Mouse (Mus musculus): ENCODE results near the gene Scamp4. TPM values are rescaled to one million over a fixed set of nuclear protein-coding genes. Genes with fewer than 3 reads are reported as not detected.

Gene Scamp4
- polyA plus RNA-seq, 1 experiment from 2014 or later, result 60.1 TPM

DNA sequence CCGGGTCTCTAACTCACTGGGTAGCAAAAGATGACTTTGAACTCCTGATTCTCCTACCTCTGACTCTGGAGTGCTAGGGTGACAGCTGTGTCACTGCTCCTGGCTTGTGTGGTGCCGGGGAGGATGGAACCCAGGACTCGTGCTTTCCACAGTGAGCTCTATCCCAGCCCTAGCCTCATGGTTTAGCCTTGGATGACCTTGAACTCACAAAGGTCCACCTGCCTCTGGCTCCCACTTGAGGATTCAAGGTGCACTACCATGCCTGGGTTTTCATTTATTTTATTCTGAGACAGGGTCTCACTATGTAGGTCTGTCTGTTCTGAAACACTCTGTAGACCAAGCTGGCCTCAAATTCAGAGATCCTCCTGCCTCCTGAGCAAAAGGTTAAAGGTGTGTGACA is 11.1 kb downstream of the Scamp4 start:
- H3K9ac ChIP-seq (ENCODE audit: low read length), result no peak overlapping the region
- H3K9me3 ChIP-seq (replicated peaks; ENCODE audit: control insufficient read depth, low read length), result no peaks in the 10 kb centered on the region
- no peak overlapping the region for H3K4me3 ChIP-seq (ENCODE audit: low read length)
- no peak overlapping the region for H3K4me2 ChIP-seq (ENCODE audit: low read depth, low read length)
- H3K4me1 ChIP-seq (ENCODE audit: control insufficient read depth, insufficient read depth, low read length), result peaks cover 3% of the 10 kb centered on the region; the same call in 1 of the 2 replicates
- no peak overlapping the region for H3K27ac ChIP-seq (ENCODE audit: low read length)
- ATAC-seq (replicated peaks; ENCODE audit: extremely low read depth, insufficient read depth, low FRiP score), result no peak
- peaks cover 24% of the 10 kb centered on the region for H3K36me3 ChIP-seq (ENCODE audit: control insufficient read depth, insufficient read depth)
- WGBS, result 67% methylated on average over 3 of the region's 3 CpGs
- no peaks in the 10 kb centered on the region for H3K27me3 ChIP-seq (ENCODE audit: control insufficient read depth, insufficient read depth, low read length)

DNA sequence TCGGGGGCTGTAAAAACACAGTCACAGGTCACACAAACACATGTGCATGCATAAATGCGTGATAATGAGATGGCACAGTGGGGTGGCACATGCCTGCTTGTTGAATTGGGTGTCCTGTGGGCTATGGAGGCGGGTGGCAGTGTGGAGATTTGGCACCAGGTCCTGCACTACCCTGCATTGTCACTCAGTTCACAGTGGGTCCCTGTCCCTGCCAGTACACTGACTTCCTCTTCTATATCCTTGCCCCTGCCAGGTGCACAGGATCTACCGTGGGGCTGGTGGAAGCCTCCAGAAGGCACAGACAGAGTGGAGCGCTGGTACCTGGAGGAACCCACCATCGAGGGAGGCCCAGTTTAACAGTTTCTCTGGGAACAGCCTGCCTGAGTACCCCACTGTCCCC is 11.7 kb downstream of the Scamp4 start:
- H3K4me2 ChIP-seq (ENCODE audit: low read depth, low read length), result no peak overlapping the region
- H3K27me3 ChIP-seq (ENCODE audit: control insufficient read depth, insufficient read depth, low read length), result no peaks in the 10 kb centered on the region
- H3K4me1 ChIP-seq (ENCODE audit: control insufficient read depth, insufficient read depth, low read length), result peaks cover 3% of the 10 kb centered on the region; the same call in 1 of the 2 replicates
- 91% methylated on average over 6 of the region's 6 CpGs for WGBS
- no peak for ATAC-seq (replicated peaks; ENCODE audit: extremely low read depth, insufficient read depth, low FRiP score)
- no peak overlapping the region for H3K27ac ChIP-seq (ENCODE audit: low read length)
- H3K9me3 ChIP-seq (replicated peaks; ENCODE audit: control insufficient read depth, low read length), result no peaks in the 10 kb centered on the region
- H3K36me3 ChIP-seq (ENCODE audit: control insufficient read depth, insufficient read depth), result peaks cover 21% of the 10 kb centered on the region; the same call in 1 of the 2 replicates
- H3K9ac ChIP-seq (ENCODE audit: low read length), result no peak overlapping the region
- no peak overlapping the region for H3K4me3 ChIP-seq (ENCODE audit: low read length)

DNA sequence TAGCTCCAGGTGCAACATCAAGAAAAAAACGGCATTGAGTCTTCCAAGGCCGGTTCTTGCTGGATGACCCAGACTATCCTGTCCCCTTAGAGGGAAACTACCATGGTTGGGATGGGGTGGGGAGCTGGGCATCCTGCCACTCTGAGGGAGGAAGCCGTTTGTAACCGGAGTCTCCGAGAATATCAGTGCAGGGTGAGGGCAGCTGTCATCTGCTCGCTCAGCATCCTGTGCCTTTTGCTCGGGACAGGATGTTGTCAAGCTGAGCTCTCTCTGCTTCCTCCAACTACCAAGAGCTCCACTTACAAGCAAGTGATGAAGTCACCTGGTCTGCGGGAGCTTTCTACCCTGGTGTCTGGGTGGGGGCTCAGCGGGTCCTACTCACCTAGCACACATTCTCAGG is 15.5 kb downstream of the Scamp4 start:
- H3K4me1 ChIP-seq (ENCODE audit: control insufficient read depth, insufficient read depth, low read length), result peaks cover 7% of the 10 kb centered on the region
- H3K36me3 ChIP-seq (ENCODE audit: control insufficient read depth, insufficient read depth), result peaks cover 18% of the 10 kb centered on the region; the same call in 1 of the 2 replicates
- no peak overlapping the region for H3K9ac ChIP-seq (ENCODE audit: low read length)
- no peak for ATAC-seq (replicated peaks; ENCODE audit: extremely low read depth, insufficient read depth, low FRiP score)
- no peak overlapping the region for H3K4me2 ChIP-seq (ENCODE audit: low read depth, low read length)
- peak overlapping the region; percentile 38 for H3K27ac ChIP-seq (ENCODE audit: low read length)
- H3K27me3 ChIP-seq (ENCODE audit: control insufficient read depth, insufficient read depth, low read length), result no peaks in the 10 kb centered on the region
- 41% methylated on average over 9 of the region's 9 CpGs for WGBS
- no peaks in the 10 kb centered on the region for H3K9me3 ChIP-seq (replicated peaks; ENCODE audit: control insufficient read depth, low read length)
- no peak overlapping the region for H3K4me3 ChIP-seq (ENCODE audit: low read length)

DNA sequence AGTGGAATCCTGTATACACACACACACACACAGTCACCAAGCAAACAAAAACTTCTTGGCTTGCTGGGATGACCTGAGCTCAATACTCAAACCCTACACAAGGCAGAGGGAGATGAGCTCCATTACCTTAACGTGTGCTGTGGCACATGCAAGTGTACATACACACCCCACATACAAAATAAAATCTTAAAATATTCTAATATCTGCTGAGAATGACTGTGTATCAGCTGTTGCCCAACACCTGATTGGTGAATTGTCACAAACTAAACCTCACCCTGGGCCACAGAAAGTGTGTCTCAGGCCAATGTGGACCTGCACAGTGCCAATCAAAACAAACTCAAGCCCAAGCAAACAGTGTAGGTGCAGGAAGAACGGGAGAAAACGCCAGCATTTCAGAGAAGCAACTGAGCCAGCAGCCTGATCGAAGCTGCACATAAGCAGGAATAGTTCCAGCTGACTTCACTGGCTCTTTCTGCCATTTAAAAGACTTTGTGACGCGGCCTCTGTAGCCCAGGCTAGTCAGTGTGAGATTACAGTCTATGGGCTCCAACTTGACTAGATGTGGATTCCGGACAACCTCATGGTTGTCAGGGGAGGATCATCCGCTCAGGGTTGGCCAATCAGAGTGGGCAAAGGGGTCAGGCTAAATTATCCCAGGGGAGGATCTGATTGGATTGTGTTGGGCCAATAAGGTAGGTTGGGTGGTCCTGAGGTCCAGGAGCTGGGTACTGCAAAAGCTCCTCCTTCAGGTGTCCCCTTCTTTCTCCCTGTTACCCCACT is 17.0 kb downstream of the Scamp4 start:
- ATAC-seq (replicated peaks; ENCODE audit: extremely low read depth, insufficient read depth, low FRiP score), result no peak
- H3K9me3 ChIP-seq (replicated peaks; ENCODE audit: control insufficient read depth, low read length), result no peaks in the 10 kb centered on the region
- no peak overlapping the region for H3K4me3 ChIP-seq (ENCODE audit: low read length)
- H3K4me1 ChIP-seq (ENCODE audit: control insufficient read depth, insufficient read depth, low read length), result peaks cover 21% of the 10 kb centered on the region
- H3K4me2 ChIP-seq (ENCODE audit: low read depth, low read length), result no peak overlapping the region
- no peak overlapping the region for H3K27ac ChIP-seq (ENCODE audit: low read length)
- H3K9ac ChIP-seq (ENCODE audit: low read length), result no peak overlapping the region
- peaks cover 14% of the 10 kb centered on the region; the same call in 1 of the 2 replicates for H3K36me3 ChIP-seq (ENCODE audit: control insufficient read depth, insufficient read depth)
- H3K27me3 ChIP-seq (ENCODE audit: control insufficient read depth, insufficient read depth, low read length), result no peaks in the 10 kb centered on the region
- 35% methylated on average over 8 of the region's 8 CpGs for WGBS

DNA sequence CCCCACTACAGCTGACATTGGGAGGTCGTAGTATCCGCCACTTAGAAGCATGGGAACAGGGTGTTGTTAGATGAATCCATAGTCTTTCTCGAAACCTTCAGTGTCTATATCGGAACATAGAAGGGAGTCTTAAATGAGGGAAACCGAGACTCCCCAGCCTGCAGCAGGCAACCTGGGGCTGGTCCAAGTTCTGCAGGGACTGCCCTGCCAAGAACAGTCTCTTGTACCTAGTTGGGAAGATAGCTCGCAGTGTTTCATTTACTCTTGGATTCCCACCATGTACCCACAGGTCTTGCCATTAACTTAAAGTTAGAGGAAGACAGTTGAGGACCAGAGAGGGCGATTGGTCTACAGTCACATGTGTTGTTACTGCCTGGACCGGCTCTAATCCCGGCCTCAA is 17.7 kb downstream of the Scamp4 start:
- Histone ChIP-seq H3K4me2 (ENCODE audit: low read depth, low read length) (no peak overlapping the region), H3K4me1 (ENCODE audit: control insufficient read depth, insufficient read depth, low read length) (peaks cover 24% of the 10 kb centered on the region), H3K36me3 (ENCODE audit: control insufficient read depth, insufficient read depth) (peaks cover 6% of the 10 kb centered on the region; the same call in 1 of the 2 replicates), H3K4me3 (ENCODE audit: low read length) (no peak overlapping the region), H3K9ac (ENCODE audit: low read length) (no peak overlapping the region), H3K27me3 (ENCODE audit: control insufficient read depth, insufficient read depth, low read length) (no peaks in the 10 kb centered on the region), H3K9me3 (replicated peaks; ENCODE audit: control insufficient read depth, low read length) (no peaks in the 10 kb centered on the region), H3K27ac (ENCODE audit: low read length) (no peak overlapping the region)
- WGBS, result 85% methylated on average over 9 of the region's 9 CpGs
- ATAC-seq (replicated peaks; ENCODE audit: extremely low read depth, insufficient read depth, low FRiP score), result no peak

DNA sequence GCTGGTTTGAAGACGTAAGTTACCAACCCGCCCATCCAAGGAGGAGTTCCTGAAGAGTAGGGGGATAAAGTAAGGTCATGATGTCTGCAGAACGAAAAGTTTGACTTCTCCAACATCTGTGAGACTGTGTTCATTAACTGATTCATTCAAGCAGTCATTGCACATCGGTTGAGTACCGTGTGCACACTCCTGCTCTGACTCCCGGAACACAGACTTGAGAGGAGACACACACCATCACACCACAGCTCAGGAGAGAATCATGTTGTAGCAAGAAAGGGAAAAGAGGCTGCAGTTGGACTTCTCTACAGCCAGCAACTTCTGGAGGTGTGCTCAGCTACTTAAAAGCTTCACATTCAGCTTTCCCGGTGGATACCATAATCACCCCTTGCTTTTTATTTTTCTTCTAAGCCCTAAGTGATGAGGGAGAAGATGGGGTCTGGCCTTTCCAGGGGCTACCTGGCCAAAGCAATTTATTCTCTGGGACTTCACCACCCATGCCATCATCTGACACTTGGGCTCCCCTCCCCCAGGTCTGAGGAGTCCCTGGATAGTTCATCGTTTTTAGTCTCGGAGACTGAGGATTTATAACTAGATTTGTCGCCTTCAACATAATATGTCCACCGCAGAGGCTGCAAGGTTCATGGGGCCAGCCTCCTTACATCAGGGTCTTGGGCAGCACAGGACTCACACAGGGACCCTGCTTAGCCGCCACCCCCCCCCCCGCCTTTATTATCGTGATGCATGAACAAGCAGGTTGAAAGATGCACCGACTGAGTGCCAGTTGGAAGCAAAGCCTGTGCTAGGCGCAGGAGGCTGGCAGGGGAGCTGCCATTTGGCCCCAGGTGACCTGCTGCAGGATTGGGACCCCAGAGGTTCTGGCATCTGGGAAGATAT is 18.4 kb downstream of the Scamp4 start:
- Histone ChIP-seq H3K27ac (ENCODE audit: low read length) (peak overlapping the region; percentile 95), H3K36me3 (ENCODE audit: control insufficient read depth, insufficient read depth) (peaks cover under 1% of the 10 kb centered on the region; the same call in 1 of the 2 replicates), H3K27me3 (ENCODE audit: control insufficient read depth, insufficient read depth, low read length) (no peaks in the 10 kb centered on the region), H3K4me3 (ENCODE audit: low read length) (peak overlapping the region; percentile 90), H3K9ac (ENCODE audit: low read length) (peak overlapping the region; percentile 53), H3K4me2 (ENCODE audit: low read depth, low read length) (peak overlapping the region; percentile 71), H3K9me3 (replicated peaks; ENCODE audit: control insufficient read depth, low read length) (no peaks in the 10 kb centered on the region), H3K4me1 (ENCODE audit: control insufficient read depth, insufficient read depth, low read length) (peaks cover 26% of the 10 kb centered on the region)
- WGBS, result 55% methylated on average over 16 of the region's 16 CpGs
- ATAC-seq (replicated peaks; ENCODE audit: extremely low read depth, insufficient read depth, low FRiP score), result no peak

DNA sequence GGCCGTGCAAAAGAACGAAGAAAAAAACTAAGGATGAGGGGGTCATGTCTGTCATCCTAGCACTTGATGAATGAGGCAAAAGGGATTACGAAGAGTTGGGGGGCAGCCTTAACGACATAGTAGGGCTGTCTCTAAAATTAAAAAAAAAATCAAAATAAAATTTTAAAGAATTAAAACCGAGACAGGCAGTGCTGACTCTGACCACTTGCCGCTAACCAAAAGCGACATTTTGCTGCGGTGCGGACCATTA is 18.9 kb downstream of the Scamp4 start:
- Histone ChIP-seq H3K4me1 (ENCODE audit: control insufficient read depth, insufficient read depth, low read length) (peaks cover 28% of the 10 kb centered on the region), H3K4me3 (ENCODE audit: low read length) (peak overlapping the region; percentile 90), H3K36me3 (ENCODE audit: control insufficient read depth, insufficient read depth) (no peaks in the 10 kb centered on the region), H3K9me3 (replicated peaks; ENCODE audit: control insufficient read depth, low read length) (no peaks in the 10 kb centered on the region), H3K9ac (ENCODE audit: low read length) (peak overlapping the region; percentile 53), H3K4me2 (ENCODE audit: low read depth, low read length) (peak overlapping the region; percentile 71), H3K27ac (ENCODE audit: low read length) (peak overlapping the region; percentile 95), H3K27me3 (ENCODE audit: control insufficient read depth, insufficient read depth, low read length) (no peaks in the 10 kb centered on the region)
- 1% methylated on average over 9 of the region's 9 CpGs for WGBS
- no peak for ATAC-seq (replicated peaks; ENCODE audit: extremely low read depth, insufficient read depth, low FRiP score)

DNA sequence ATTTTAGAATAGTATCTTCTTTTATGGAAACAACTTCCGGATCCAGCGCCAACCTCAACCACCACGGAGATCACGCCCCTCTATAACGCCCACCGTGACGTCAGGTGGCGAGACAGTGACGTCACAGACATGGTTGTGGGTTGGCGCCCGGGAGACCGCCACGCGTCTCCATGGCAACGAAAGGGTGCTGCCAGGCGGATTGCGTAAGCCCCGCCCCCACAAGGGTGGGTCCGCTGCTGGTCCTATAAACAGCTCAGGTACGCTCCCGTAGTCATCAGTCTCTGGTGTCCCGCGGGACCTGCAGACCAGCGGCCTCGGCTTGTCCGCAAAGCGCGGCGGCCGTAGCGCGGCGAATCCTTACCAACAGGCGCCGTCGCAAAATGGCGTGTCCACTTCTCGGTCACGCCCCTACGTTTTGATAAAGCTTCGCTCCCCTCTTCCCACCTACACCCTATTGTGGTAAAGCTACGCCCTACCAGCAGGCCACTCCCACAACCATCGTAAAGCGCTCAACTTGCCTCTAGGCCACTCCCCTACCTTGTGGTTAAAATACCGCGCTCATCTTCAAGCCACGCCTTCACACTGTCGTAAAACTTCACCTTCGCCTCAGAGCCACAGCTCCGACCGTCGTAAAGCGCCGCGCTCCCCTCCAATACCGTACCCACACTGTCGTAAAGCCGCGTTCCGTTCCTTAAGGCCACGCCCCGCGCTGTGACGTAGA is 19.4 kb downstream of the Scamp4 start:
- no peaks in the 10 kb centered on the region for H3K36me3 ChIP-seq (ENCODE audit: control insufficient read depth, insufficient read depth)
- H3K4me1 ChIP-seq (ENCODE audit: control insufficient read depth, insufficient read depth, low read length), result peaks cover 28% of the 10 kb centered on the region
- no peaks in the 10 kb centered on the region for H3K27me3 ChIP-seq (ENCODE audit: control insufficient read depth, insufficient read depth, low read length)
- H3K27ac ChIP-seq (ENCODE audit: low read length), result peak overlapping the region; percentile 95
- peak overlapping the region; percentile 90 for H3K4me3 ChIP-seq (ENCODE audit: low read length)
- H3K9ac ChIP-seq (ENCODE audit: low read length), result peak overlapping the region; percentile 62
- peak overlapping the region; percentile 71 for H3K4me2 ChIP-seq (ENCODE audit: low read depth, low read length)
- peak; percentile 95 for ATAC-seq (replicated peaks; ENCODE audit: extremely low read depth, insufficient read depth, low FRiP score)
- WGBS, result under 1% methylated on average over 64 of the region's 64 CpGs
- H3K9me3 ChIP-seq (replicated peaks; ENCODE audit: control insufficient read depth, low read length), result no peaks in the 10 kb centered on the region
